Mouse (Mus musculus) thymus, adult 18-20 months (tissue): ENCODE data around the gene Rrbp1.
A peak's percentile ranks its signal among the peaks of the same experiment; 100 is the strongest.

Experiments used
- DNase-seq, 2 experiments: peaks; one replicate each; pipeline ENCODE4 v3.0.0; 2022; ENCODE audit warnings: mixed read lengths in 2 of 2

Rrbp1 gene

DNA sequence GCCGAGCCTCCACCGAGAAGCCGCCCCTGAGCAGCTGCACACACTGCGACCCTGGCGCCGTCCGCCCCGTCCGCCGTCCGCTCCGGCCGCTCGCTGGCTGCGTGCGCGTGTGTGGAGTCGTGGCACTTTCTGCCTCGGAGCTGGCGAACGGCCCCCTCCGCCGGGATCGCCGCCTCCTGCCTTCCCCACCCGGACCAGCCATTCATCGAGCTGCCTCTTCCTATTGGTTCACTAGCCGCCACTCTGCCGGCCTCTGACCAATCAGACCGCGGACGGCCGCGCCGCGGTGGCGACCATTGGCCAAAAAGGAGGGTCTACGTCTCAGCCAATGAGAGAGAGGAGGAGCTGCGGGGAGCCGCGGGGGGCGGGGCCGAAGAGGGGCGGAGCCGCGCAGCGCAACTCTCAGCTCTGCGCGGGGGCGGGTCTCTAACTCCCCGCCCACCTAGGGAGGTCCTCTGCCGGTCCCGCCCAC lies at the start of gene Rrbp1:
Rrbp1 (minus strand) TSS at position 184 of the 472 bp plus-strand sequence.
- peak; percentile 98 to 99 for DNase-seq

- no peak for DNase-seq
Observed at GRCm38 (mm10) chr2:144057735-144058134, 46.7 kb upstream of the Rrbp1 start.

DNA sequence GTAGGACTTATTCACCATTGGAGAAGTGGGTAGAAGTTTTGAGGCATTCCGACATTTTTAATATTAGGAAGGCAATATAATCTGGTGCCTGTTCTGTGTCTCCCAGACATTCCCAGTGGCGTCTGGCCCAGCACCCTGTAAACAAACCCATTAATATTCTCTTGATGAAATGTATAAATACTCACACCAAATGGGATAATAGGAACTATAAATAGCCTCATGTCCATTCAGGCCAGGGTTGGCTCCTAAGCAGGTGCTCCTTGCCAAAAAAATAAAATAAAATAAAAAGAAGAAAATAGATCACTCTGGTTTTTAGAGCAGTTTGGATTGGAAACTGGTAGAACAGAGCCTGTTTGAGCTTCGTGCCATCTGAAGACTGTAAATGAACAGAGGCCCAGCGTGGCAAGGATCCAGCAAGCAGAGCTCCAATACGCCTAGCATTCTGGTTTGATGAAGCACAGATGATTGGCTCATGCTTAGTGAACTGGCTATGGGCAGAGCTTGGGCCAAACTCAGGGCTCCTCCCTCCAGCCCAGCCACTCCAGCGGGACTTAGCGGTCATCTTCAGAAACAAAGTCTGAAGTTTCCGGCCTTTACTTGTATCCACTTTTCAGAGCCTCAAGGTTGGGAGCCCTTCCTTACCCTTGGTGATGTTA lies 41.5 kb upstream of the Rrbp1 start:
- no peak for DNase-seq

DNA sequence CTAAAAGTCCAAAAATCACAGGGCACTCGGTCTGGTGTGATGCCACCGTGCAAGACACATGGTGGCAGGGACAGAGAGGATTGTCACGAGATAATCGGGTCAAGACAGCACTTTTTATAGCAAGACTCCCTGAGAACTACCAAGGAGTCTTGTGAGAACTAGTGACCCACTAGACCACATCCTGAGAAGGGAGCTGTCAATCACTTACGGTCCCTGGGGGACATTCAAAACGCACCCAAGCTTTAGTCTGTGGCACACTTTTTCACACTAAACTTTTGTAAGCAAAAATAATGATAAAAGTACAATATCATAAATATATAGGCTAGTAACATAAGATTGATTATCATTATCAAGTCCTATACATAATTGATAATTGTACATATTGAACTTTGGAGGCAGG lies 39.8 kb upstream of the Rrbp1 start:
- DNase-seq, result no peak

DNA sequence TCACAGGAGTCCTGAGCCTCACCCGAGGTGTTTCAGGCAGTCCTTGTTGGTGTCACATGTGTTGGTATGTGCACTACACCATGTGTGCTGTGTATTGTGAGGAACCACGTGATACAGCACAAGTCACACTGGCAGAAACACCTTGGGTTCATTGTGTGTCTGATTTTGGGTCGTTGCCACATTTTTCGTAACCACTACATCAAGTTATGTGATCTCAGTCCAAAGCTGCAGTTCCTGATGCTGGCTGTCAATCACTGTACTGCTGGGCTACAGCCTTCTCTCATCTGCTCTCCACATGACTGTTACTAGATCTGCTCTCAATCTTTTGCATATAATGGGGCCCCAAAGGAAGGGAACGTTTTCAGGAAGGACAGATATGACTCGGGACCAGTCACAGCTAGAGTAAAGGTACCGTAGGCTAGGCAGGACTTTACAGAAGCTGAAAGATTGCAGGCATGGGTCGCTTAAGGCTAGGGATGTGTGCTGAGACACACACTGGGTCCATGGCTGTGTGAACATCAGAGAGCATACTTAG lies 39.1 kb upstream of the Rrbp1 start:
- no peak for DNase-seq

DNA sequence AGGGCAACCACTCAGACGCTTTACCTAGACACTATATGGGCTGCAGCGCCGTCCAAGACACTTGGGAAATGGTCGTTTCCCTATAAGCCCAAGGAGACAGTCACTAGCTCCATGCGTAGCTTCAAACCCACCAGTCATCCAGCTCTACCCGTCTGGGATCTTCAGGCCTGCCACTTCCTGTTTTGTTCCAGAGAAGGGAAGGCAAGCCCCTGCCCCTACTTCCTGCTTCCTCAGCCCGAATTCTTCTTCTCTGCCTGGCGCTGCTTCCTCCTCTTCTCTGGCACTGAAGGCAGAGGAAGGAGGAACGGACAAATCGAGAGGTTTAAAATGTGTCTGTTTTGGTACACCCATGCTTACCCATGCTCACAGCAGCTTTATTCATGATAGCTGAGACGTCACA lies 35.9 kb upstream of the Rrbp1 start:
- no peak for DNase-seq

GRCm38 (mm10) chr2:144045756-144046560 lies 34.9 kb upstream of the Rrbp1 start:
- no peak for DNase-seq

DNA sequence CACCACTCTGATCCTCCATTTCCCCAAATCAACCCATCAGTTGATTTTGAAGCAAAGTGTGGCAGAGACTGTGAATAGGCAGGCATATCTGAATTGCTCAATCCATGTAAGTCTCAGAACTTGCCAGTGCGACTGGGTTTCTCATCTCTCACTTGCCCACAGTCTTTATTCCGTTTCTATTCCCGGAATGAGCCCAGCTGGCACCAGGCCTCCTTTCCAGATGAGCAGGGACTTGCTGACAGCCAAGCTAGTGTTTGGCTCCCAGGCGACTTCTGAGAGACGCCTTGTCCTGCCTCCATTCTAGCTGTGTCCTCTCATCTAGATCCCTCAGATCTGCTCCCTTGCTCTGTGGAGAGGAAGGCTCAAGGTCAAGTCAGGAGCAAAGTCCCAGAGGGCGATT lies 33.7 kb upstream of the Rrbp1 start:
- no peak for DNase-seq

DNA sequence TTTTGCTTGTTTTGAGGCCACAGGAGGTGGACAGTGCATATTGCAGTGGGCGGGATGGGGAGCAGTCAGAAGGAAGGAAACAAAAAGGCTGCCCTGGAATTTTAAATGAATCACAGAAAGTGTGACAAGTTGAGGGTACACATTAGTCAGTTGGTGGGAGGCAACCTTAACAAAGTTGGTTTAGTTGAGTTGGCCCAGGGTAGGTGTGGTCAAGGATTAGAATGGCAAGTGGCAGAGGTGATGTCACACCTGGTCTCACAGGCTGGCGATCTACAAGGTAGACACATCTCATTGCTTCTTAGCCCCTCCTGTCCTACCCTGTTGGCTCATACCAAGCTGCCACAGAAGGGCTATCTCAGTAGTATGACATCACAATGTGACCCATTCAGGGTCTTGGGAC lies 21.6 kb upstream of the Rrbp1 start, which contains the start of gene Banf2:
Banf2 (plus strand) TSS at position 396 of the 400 bp plus-strand sequence.
- DNase-seq, result no peak

GRCm38 (mm10) chr2:144030791-144031190 lies 19.7 kb upstream of the Rrbp1 start:
- no peak for DNase-seq

DNA sequence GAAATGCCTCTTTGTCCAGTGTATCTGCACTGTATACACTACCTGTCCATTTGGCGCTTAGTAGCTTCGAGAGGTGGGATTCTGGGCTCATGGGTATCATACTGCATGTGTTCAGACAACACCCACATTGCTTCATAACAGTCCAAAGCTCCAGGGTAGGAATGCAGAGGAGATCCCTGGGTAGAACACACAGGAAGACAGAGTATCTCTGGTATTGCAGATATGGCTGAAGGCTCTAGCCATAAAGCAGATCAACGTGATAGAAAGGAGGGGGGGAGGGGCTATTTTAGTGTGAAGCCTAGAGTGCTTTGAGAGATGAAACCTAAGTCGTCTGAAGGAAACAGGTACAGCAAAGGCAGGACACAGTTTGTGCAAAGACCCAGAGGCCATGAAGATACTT lies 15.4 kb upstream of the Rrbp1 start:
- no peak for DNase-seq

DNA sequence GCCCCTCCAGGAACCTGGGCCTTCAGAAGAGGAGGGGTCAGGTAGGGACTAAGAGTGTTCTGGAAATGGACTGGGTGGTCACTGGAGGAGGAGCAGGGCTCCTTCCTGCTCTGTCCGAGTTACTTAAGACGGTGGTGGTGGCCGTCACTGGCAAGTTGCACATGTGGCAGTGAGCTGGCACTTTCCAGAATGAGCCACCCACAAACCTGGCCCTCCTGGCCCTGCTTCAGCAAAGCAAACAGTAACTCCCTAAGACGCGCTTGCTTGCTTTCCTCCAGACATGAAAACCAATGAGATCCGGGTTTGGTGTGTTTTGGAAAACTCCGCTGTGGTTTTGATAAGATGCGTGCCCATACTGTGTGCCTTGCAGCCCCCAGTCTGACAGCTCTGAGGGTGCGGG lies 14.3 kb upstream of the Rrbp1 start:
- no peak for DNase-seq

DNA sequence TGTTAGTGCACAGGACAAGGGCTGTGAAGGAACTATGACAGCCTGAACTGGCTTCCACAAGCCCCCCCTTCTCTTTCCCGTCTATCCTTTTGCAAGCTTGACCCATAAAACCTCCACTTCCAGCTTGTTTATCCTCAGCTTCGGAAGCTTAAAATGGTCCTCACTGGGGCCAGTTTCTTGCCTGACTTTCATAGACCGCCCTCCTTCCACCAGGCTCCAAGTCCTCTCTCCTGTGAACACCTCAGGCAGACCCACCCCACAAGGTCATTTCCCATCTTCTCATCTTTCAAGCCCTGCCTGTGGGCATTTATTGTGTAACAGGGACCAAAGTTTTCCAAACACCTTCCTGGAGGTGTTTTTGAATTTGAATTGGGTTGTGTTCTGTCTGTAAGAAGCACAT lies 11.4 kb upstream of the Rrbp1 start:
- no peak for DNase-seq

- no peak for DNase-seq
Observed at GRCm38 (mm10) chr2:144019971-144020370, 8.9 kb upstream of the Rrbp1 start.

- no peak for DNase-seq
Observed at GRCm38 (mm10) chr2:144015861-144016260, 4.8 kb upstream of the Rrbp1 start.

DNA sequence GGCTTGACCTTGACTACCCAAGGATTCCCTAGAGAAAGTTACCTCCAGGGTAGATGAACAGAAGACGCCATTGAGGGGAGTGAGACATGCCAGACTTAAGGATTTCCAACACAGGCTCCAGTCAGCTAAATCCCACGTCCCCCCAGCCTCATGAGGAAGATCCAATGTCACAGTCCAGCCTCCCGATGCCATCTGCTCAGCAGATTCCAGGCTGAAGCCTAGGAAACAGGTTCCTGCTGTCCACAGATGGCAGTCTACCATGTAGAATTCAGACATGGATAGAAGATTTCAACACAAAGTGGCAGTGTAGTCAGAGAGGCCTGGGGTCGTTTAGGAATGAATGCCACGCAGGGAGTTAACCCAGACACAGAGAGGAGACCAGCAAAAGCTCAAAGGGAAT lies 3.4 kb upstream of the Rrbp1 start:
- no peak for DNase-seq

DNA sequence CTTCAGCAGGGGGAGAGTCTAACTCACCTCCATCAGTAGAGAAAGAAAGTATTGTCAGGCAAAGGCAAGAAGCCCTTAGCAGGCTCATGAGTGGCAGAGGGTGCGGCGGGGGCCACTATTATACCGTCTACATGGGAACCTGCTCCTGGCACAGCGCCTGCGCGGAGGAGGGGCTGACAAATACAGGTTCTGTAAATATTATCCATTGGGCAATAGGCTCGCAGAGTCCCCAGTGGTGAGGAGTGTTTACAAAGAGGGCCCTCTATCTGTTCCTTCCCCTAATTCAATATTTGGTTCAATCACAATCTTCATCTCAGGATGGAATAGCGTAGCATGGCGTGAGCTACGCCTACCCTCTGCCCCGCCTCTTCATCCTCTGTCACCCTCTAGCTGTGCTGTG lies 3.0 kb upstream of the Rrbp1 start:
- no peak for DNase-seq

- peak; percentile 74 to 76 for DNase-seq
Observed at GRCm38 (mm10) chr2:144010282-144011044, 600 bp downstream of the Rrbp1 start.

GRCm38 (mm10) chr2:144009551-144010281 lies 1.3 kb downstream of the Rrbp1 start:
- DNase-seq, result peak; percentile 16 to 21

- DNase-seq, result no peak
Observed at GRCm38 (mm10) chr2:144009081-144009480, 2.0 kb downstream of the Rrbp1 start.

GRCm38 (mm10) chr2:144007211-144007610 lies 3.9 kb downstream of the Rrbp1 start:
- no peak for DNase-seq

- no peak for DNase-seq
Observed at GRCm38 (mm10) chr2:144006686-144007085, 4.4 kb downstream of the Rrbp1 start.
